Mouse (Mus musculus) olfactory bulb, adult 2 months (tissue): ENCODE measurements around the gene Cfb.

Experiments used
- CTCF ChIP-seq: fragments of 200-500 bp; IDR thresholded peaks from 2 replicates; pipeline ENCODE4 v1.5.1; 2012; ENCODE audit warnings: low read depth, mild to moderate bottlenecking, low read length, moderate library complexity; ENCODE audit not compliant: insufficient read depth
- POLR2A ChIP-seq: fragments of 200-500 bp; IDR thresholded peaks from 2 replicates; pipeline ENCODE4 v1.6.1; 2012; ENCODE audit warnings: mild to moderate bottlenecking, low read depth, low read length, moderate library complexity; ENCODE audit not compliant: insufficient read depth

- TF ChIP-seq CTCF (no peak), POLR2A (peak; percentile 89)
Measured at GRCm38 (mm10) chr17:34894074-34894597, 31.8 kb upstream of the Cfb start.
